ENCODE assay signal across 11 mouse cellular contexts in the genomic region with DNA sequence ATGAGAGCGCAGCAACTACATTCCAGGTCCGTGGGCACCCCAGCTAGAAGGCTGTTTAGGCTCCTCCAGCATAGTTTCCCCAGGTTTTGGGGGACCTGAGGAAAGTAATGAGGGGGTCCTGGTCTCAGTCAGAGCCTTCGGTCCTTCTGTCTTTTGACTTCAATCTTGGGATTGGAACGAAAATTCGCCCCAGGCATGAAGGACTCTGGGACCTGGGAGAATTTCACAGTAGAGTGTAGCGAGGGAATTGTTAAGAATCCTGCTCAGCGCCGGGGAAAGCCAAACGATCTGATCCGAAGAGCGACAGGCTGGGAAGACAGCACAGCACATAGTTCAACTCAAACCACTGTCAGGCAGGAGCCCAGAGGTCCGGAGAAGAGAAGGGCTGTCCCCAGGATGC. TPM values are rescaled to one million over a fixed set of nuclear protein-coding genes. Genes with fewer than 3 reads are reported as not detected.
DNase-seq lines count a peak whose midpoint lies in the region; ATAC-seq and TF ChIP-seq lines count a peak whose summit lies in the region.
"Had no signal": no experiment of that assay in that cellular context is flagged by ENCODE, and none has a peak within 500 bp of the region (broad histone marks: within the 10 kb centered on the region; RNA-seq: fewer than 3 reads in every experiment).

No protein-coding gene starts in this region.

- WGBS in embryonic facial prominence, embryonic 10.5 days: under 1% methylated on average over 12 of the region's 12 CpGs
- WGBS in embryonic facial prominence, embryonic 14.5 days: 2% methylated on average over 12 of the region's 12 CpGs
- under 1% methylated on average over 12 of the region's 12 CpGs for WGBS in hindbrain, embryonic 14.5 days
- 1% methylated on average over 12 of the region's 12 CpGs for WGBS in midbrain, embryonic 16.5 days

- H3K27me3 ChIP-seq in embryonic facial prominence, embryonic 10.5 days (replicated peaks; ENCODE audit: low read depth, poor library complexity, severe bottlenecking): peaks cover 100% of the 10 kb centered on the region
- peaks cover 99% of the 10 kb centered on the region for H3K27me3 ChIP-seq in embryonic facial prominence, embryonic 14.5 days (replicated peaks; ENCODE audit: control insufficient read depth, insufficient read depth, low read length)
- H3K27me3 ChIP-seq in hindbrain, embryonic 14.5 days (ENCODE audit: control insufficient read depth, insufficient read depth, low read length): peaks cover 98% of the 10 kb centered on the region
- H3K27me3 ChIP-seq in midbrain, embryonic 16.5 days (ENCODE audit: control insufficient read depth, insufficient read depth, low read depth, low read length): peaks cover 56% of the 10 kb centered on the region

- H3K9me3 ChIP-seq in embryonic facial prominence, embryonic 10.5 days: no peaks in the 10 kb centered on the region
- H3K9me3 ChIP-seq in embryonic facial prominence, embryonic 14.5 days (ENCODE audit: control insufficient read depth, low read length): no peaks in the 10 kb centered on the region
- H3K9me3 ChIP-seq in hindbrain, embryonic 14.5 days (ENCODE audit: control insufficient read depth, low read length): no peaks in the 10 kb centered on the region
- H3K9me3 ChIP-seq in midbrain, embryonic 16.5 days (replicated peaks; ENCODE audit: control insufficient read depth, low read length, poor library complexity, severe bottlenecking): no peaks in the 10 kb centered on the region

- H3K4me3 ChIP-seq in embryonic facial prominence, embryonic 10.5 days: peak overlapping the region; percentile 46
- peak overlapping the region; percentile 32 for H3K4me3 ChIP-seq in embryonic facial prominence, embryonic 14.5 days (ENCODE audit: low read depth, low read length)
- H3K4me3 ChIP-seq in hindbrain, embryonic 14.5 days (replicated peaks; ENCODE audit: low read length): peak overlapping the region; percentile 12
- H3K4me3 ChIP-seq in midbrain, embryonic 16.5 days (ENCODE audit: low read depth, low read length): peak overlapping the region; percentile 26; the same call in 1 of the 2 replicates
- H3K4me3 ChIP-seq in left cerebral cortex, adult 2 months: no peak overlapping the region
- H3K4me3 ChIP-seq: heart, adult 2 months had no signal

- DNase-seq in embryonic facial prominence, embryonic 10.5 days (ENCODE audit: low spot score): no peak
- no peak for DNase-seq in embryonic facial prominence, embryonic 14.5 days (ENCODE audit: low spot score)
- DNase-seq in hindbrain, embryonic 14.5 days (ENCODE audit: low spot score): no peak
- no peak for DNase-seq in adrenal gland, postnatal 10 days
- DNase-seq in left cerebral cortex, adult 2 months (ENCODE audit: extremely low spot score in 1 of 2, low spot score in 2 of 2): no peak
- DNase-seq: cerebellum, adult 9-10 months had no signal

- peaks cover 72% of the 10 kb centered on the region for H3K4me1 ChIP-seq in embryonic facial prominence, embryonic 10.5 days
- peaks cover 26% of the 10 kb centered on the region for H3K4me1 ChIP-seq in embryonic facial prominence, embryonic 14.5 days (ENCODE audit: control insufficient read depth, insufficient read depth, low read length)
- peaks cover 24% of the 10 kb centered on the region for H3K4me1 ChIP-seq in hindbrain, embryonic 14.5 days (replicated peaks; ENCODE audit: control insufficient read depth, insufficient read depth, low read length)
- peaks cover 29% of the 10 kb centered on the region for H3K4me1 ChIP-seq in midbrain, embryonic 16.5 days (ENCODE audit: control insufficient read depth, insufficient read depth, low read length)

- H3K9ac ChIP-seq in embryonic facial prominence, embryonic 14.5 days (ENCODE audit: low read depth, low read length): 0 out of 2 replicates have a peak overlapping the region, but pooled peaks have one; percentile 19
- H3K9ac ChIP-seq in hindbrain, embryonic 14.5 days: 0 out of 2 replicates have a peak overlapping the region, but pooled peaks have one; percentile 3
- H3K9ac ChIP-seq in midbrain, embryonic 16.5 days (ENCODE audit: low read depth, low read length): no peak overlapping the region

- H3K27ac ChIP-seq in embryonic facial prominence, embryonic 10.5 days (replicated peaks): no peak overlapping the region
- H3K27ac ChIP-seq in embryonic facial prominence, embryonic 14.5 days (replicated peaks; ENCODE audit: low read depth, low read length): no peak overlapping the region
- no peak overlapping the region for H3K27ac ChIP-seq in hindbrain, embryonic 14.5 days
- no peak overlapping the region for H3K27ac ChIP-seq in midbrain, embryonic 16.5 days (ENCODE audit: low read length)
- no peak overlapping the region for H3K27ac ChIP-seq in left cerebral cortex, adult 2 months
- H3K27ac ChIP-seq: heart, adult 2 months had no signal

- peak overlapping the region; percentile 49 for H3K4me2 ChIP-seq in embryonic facial prominence, embryonic 14.5 days (ENCODE audit: low read depth, low read length)
- H3K4me2 ChIP-seq in hindbrain, embryonic 14.5 days (replicated peaks): peak overlapping the region; percentile 39
- H3K4me2 ChIP-seq in midbrain, embryonic 16.5 days (ENCODE audit: low read length): peak overlapping the region; percentile 44; the same call in 1 of the 2 replicates

- ATAC-seq in embryonic facial prominence, embryonic 14.5 days (ENCODE audit: low read depth): no peak
- ATAC-seq in hindbrain, embryonic 14.5 days (ENCODE audit: low FRiP score): no peak
- ATAC-seq in midbrain, embryonic 16.5 days: no peak
- no peak for ATAC-seq in frontal cortex, adult (ENCODE audit: low TSS enrichment)

- H3K36me3 ChIP-seq in embryonic facial prominence, embryonic 10.5 days (replicated peaks): no peaks in the 10 kb centered on the region
- H3K36me3 ChIP-seq in embryonic facial prominence, embryonic 14.5 days (ENCODE audit: control insufficient read depth, insufficient read depth, low read length): no peaks in the 10 kb centered on the region
- no peaks in the 10 kb centered on the region for H3K36me3 ChIP-seq in hindbrain, embryonic 14.5 days (replicated peaks; ENCODE audit: control insufficient read depth, insufficient read depth)
- no peaks in the 10 kb centered on the region for H3K36me3 ChIP-seq in midbrain, embryonic 16.5 days (ENCODE audit: control insufficient read depth, insufficient read depth, low read length)
- H3K36me3 ChIP-seq: G1E had no signal

- intact Hi-C loops in left cerebral cortex, adult 2 months (cut with DNase I): no loop called here

- TF ChIP-seq CTCF in left cerebral cortex, adult 2 months (IDR thresholded peaks at IDR 0.05): no peak

RNA-seq across cellular contexts. Expression of gene Prdm12, which starts 2.5 kb away (rescaled TPM):
- 6.9 and 7.2 TPM in 2 replicates for polyA plus RNA-seq in embryonic facial prominence, embryonic 10.5 days (2016; fragmentation: Nextera tagmentation; extraction: Ambion mirVana)
- 2.6 TPM in 2 replicates for polyA plus RNA-seq in embryonic facial prominence, embryonic 14.5 days (2014; fragmentation: Nextera tagmentation; extraction: Ambion mirVana)
- 0.50 and 0.89 TPM in 2 replicates for polyA plus RNA-seq in hindbrain, embryonic 14.5 days (2014; fragmentation: Nextera tagmentation; extraction: Ambion mirVana)
- polyA plus RNA-seq in midbrain, embryonic 16.5 days (2015; fragmentation: Nextera tagmentation; extraction: Ambion mirVana): 1.4 and 2.3 TPM in 2 replicates
- total RNA-seq in adrenal gland, postnatal 10 days (2021): not detected
- total RNA-seq in left cerebral cortex, adult 2 months (2021): under 1 TPM; 0.14 to 0.72 TPM
- total RNA-seq: adrenal gland, postnatal 25 days; heart, adult 2 months had no signal
- polyA plus RNA-seq: G1E; heart, adult 2 months had no signal

RNA-seq across cellular contexts. Expression of gene Exosc2, which starts 33.2 kb away (rescaled TPM):
- 107 and 112 TPM in 2 replicates for polyA plus RNA-seq in embryonic facial prominence, embryonic 10.5 days (2016; fragmentation: Nextera tagmentation; extraction: Ambion mirVana)
- polyA plus RNA-seq in embryonic facial prominence, embryonic 14.5 days (2014; fragmentation: Nextera tagmentation; extraction: Ambion mirVana): 36.8 and 44.2 TPM in 2 replicates
- 29.5 and 33.1 TPM in 2 replicates for polyA plus RNA-seq in hindbrain, embryonic 14.5 days (2014; fragmentation: Nextera tagmentation; extraction: Ambion mirVana)
- 40.0 and 42.2 TPM in 2 replicates for polyA plus RNA-seq in midbrain, embryonic 16.5 days (2015; fragmentation: Nextera tagmentation; extraction: Ambion mirVana)
- 10 to 100 TPM; 20.9 to 23.0 TPM for total RNA-seq in adrenal gland, postnatal 10 days (2021)
- total RNA-seq in left cerebral cortex, adult 2 months (2021): 10 to 100 TPM; 21.3 to 22.8 TPM

RNA-seq across cellular contexts. Expression of gene Abl1, which starts 50.9 kb away (rescaled TPM):
- polyA plus RNA-seq in embryonic facial prominence, embryonic 10.5 days (2016; fragmentation: Nextera tagmentation; extraction: Ambion mirVana): 62.8 and 64.8 TPM in 2 replicates
- polyA plus RNA-seq in embryonic facial prominence, embryonic 14.5 days (2014; fragmentation: Nextera tagmentation; extraction: Ambion mirVana): 47.8 and 48.9 TPM in 2 replicates
- polyA plus RNA-seq in hindbrain, embryonic 14.5 days (2014; fragmentation: Nextera tagmentation; extraction: Ambion mirVana): 19.7 and 20.9 TPM in 2 replicates
- polyA plus RNA-seq in midbrain, embryonic 16.5 days (2015; fragmentation: Nextera tagmentation; extraction: Ambion mirVana): 16.7 and 17.5 TPM in 2 replicates
- total RNA-seq in adrenal gland, postnatal 10 days (2021): 10 to 100 TPM; 54.7 to 73.2 TPM
- 10 to 100 TPM; 41.0 to 43.2 TPM for total RNA-seq in left cerebral cortex, adult 2 months (2021)
